Mouse (Mus musculus) heart, adult 10 weeks (tissue): ENCODE results near the gene Iqcm. TPM values are rescaled to one million over a fixed set of nuclear protein-coding genes. Genes with fewer than 3 reads are reported as not detected.

Experiments
- polyA plus RNA-seq: library from polyadenylated mRNA; stranded (reverse); fragments of 350-450 nt; fragmentation: Illumina TruSeq; extraction: RNeasy Lipid Tissue Mini Kit (QIAGEN cat#74804); gene quantifications from one replicate; pipeline ENCODE4 v1.2.3, GENCODE M21; 2014; ENCODE audit warnings: low read depth, low replicate concordance

Gene Iqcm
- polyA plus RNA-seq = not detected

DNA sequence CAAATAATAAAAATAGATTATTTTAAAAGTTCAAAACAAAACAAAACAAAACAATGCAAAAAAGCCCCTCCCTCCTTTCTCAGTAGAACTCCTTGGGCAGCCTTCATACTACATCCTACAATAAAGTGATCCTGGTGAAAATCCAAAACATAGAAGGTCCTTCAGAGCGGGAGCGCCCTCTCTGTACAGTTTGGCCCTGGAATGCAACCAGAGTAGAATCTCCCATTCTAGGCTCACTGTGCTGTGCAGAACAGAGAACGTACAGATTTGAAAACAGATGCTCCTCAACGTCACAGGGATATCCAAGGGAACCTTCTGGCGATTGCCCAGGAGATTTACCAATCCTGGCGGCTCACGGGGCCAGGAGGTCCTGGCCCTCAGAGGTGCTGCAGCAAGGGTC is at the start of gene Iqcm:
TSS of gene Iqcm (plus strand) at position 301 of the 400 bp plus-strand sequence.

DNA sequence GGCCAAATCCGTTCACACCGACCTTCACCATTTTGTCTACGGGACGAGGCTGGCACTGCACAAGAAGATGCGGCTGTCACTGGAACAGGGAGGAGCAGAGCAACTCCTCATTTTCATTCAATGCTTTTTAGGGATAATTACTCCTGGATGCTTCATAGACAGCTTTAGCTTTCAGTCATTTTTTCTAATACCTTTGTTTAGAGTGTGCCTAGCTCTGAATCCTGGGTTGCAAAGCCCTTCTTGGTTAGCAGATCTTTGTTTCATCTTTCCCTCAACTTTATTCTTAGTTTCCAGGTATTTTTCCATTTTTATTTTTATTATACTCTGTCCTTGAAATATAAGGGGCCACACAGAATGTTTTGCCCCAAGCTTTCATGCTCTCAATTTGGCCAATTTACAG is 42.0 kb upstream of the Iqcm start, which contains the start of gene Gm10358:
TSS of gene Gm10358 (minus strand) at position 101 of the 400 bp plus-strand sequence.

Other genes starting within 250 kb of the Iqcm start
- 3.3 TPM for gene Rasd2, start 234.8 kb upstream of the Iqcm start, polyA plus RNA-seq
- gene Gm10358, start 42.1 kb upstream of the Iqcm start, polyA plus RNA-seq = not detected